Mouse (Mus musculus) 3T3-L1 (cell line): Measurements from ENCODE around the gene Emg1.
"Not testable (repeated sequence)": the region's sequence is repeated elsewhere in the genome, so short reads cannot be mapped to it uniquely, and the experiment has no call there.

Source experiments
- DNase-seq: peaks from one replicate; pipeline ENCODE4 v3.0.0-alpha.2; 2015; ENCODE audit warnings: low read depth, low spot score

Emg1 gene

GRCm38 (mm10) chr6:124708289-124708889 lies 3.6 kb downstream of the Emg1 start:
- DNase-seq = no peak

GRCm38 (mm10) chr6:124706061-124706627 lies 5.8 kb downstream of the Emg1 start:
- DNase-seq = peak; percentile 66

- no peak for DNase-seq
These were observed 7.6 kb downstream of the Emg1 start for GRCm38 (mm10) chr6:124704417-124704816.

GRCm38 (mm10) chr6:124703789-124704188 lies 8.2 kb downstream of the Emg1 start:
- no peak for DNase-seq

- peak; percentile 88 for DNase-seq
These were observed 9.2 kb downstream of the Emg1 start for GRCm38 (mm10) chr6:124702784-124703103.

GRCm38 (mm10) chr6:124702102-124702783 lies 9.7 kb downstream of the Emg1 start:
- no peak for DNase-seq

GRCm38 (mm10) chr6:124701338-124701737 lies 10.6 kb downstream of the Emg1 start:
- DNase-seq = peak; percentile 67

- peak; percentile 98 for DNase-seq
These were observed 11.9 kb downstream of the Emg1 start for GRCm38 (mm10) chr6:124699962-124700610.

GRCm38 (mm10) chr6:124699366-124699765 lies 12.6 kb downstream of the Emg1 start:
- DNase-seq = no peak

- DNase-seq = no peak
These were observed 13.2 kb downstream of the Emg1 start for GRCm38 (mm10) chr6:124698751-124699150.

- DNase-seq = peak; percentile 71
These were observed 15.4 kb downstream of the Emg1 start for GRCm38 (mm10) chr6:124696441-124697150.

- DNase-seq = no peak
These were observed 17.6 kb downstream of the Emg1 start for GRCm38 (mm10) chr6:124694166-124694955.

- DNase-seq = no peak
These were observed 18.6 kb downstream of the Emg1 start for GRCm38 (mm10) chr6:124693243-124693981.

GRCm38 (mm10) chr6:124690517-124690916 lies 21.5 kb downstream of the Emg1 start:
- no peak for DNase-seq

GRCm38 (mm10) chr6:124689011-124689410 lies 23.0 kb downstream of the Emg1 start:
- peak; percentile 69 for DNase-seq

GRCm38 (mm10) chr6:124688151-124688758 lies 23.7 kb downstream of the Emg1 start:
- DNase-seq = no peak

GRCm38 (mm10) chr6:124686644-124687043 lies 25.3 kb downstream of the Emg1 start:
- DNase-seq = not testable (repeated sequence)

- no peak for DNase-seq
These were observed 26.2 kb downstream of the Emg1 start for GRCm38 (mm10) chr6:124685606-124686386.
